Mouse (Mus musculus): ENCODE results near the gene Cpm. TPM values are rescaled to one million over a fixed set of nuclear protein-coding genes. Genes with fewer than 3 reads are reported as not detected.
"Not testable (repeated sequence)": the region's sequence is repeated elsewhere in the genome, so short reads cannot be mapped to it uniquely, and the experiment has no call there.

Gene Cpm
- polyA plus RNA-seq, 1 experiment from 2014 or later: 28.9 TPM

DNA sequence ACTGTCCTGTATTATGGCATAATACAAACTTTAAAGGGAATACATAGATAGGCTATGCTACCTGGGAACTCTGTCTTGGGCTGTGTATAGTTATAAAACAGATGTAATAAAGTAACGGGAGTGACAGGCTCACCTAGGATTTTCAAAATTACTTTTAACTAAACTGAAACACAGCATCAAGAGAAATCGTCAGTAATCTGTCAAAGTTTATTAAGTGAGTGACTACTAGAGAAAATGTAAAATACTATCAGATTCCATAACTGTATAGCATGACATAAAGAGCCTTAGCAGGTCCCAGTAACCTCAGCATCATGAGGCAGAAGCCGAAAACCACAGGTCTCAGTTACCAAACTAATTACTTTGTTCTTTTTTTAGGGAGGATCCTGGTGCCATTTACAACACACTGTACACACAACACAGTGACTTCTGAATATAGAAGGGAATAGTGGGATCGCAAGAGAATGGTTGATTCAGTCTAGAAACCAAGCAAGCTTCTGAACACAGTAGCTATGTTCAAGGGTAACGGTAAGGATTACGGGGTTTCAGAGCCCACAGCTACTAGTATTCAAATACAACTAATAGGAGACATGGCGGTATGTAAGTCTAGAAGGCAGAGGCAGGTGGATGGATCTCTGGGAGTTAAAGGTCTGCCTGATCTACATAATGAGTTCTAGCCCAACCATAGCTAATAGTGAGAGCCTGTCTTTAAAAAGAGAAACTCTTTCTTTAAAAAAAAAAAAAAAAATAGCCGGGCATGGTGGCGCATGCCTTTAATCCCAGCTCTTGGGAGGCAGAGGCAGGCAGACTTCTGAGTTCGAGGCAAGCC is 69.2 kb downstream of the Cpm start:
- H3K9me3 ChIP-seq (ENCODE audit: control insufficient read depth, low read length): no peaks in the 10 kb centered on the region
- no peak overlapping the region for H3K9ac ChIP-seq (ENCODE audit: low read depth, low read length)
- no peaks in the 10 kb centered on the region for H3K27me3 ChIP-seq (ENCODE audit: control insufficient read depth, insufficient read depth, low read length)
- H3K4me3 ChIP-seq (ENCODE audit: low read length): no peak overlapping the region
- 96% methylated on average over 10 of the region's 10 CpGs for WGBS
- ATAC-seq (ENCODE audit: low FRiP score, low TSS enrichment): no peak
- H3K4me2 ChIP-seq (replicated peaks; ENCODE audit: low read depth, low read length): no peak overlapping the region
- peaks cover 93% of the 10 kb centered on the region for H3K36me3 ChIP-seq (ENCODE audit: control insufficient read depth, insufficient read depth, low read length)
- no peak overlapping the region for H3K27ac ChIP-seq (ENCODE audit: low read depth, low read length)
- H3K4me1 ChIP-seq (ENCODE audit: control insufficient read depth, insufficient read depth, low read length): no peaks in the 10 kb centered on the region

DNA sequence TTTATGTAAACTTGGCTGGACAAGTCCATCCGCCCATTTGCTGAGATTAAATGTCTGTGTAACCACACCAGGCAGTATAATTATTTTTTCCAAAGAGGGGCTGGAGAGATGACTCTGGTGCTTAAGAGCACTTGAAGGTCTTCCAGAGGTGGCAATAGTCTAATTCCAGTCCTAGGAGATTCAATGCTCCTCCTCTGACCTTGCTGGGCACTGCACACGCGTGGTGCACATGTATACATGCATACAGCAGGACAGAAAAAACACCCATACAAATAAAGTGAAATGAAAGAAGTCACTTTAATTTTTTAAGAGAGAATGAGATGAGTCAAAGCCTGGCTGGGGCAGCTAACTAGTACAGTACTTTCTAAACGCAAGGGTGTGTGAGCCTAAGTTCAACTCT is 70.6 kb downstream of the Cpm start:
- 93% methylated on average over 4 of the region's 4 CpGs for WGBS
- H3K4me3 ChIP-seq (ENCODE audit: low read length): no peak overlapping the region
- no peak for ATAC-seq (ENCODE audit: low FRiP score, low TSS enrichment)
- H3K27me3 ChIP-seq (ENCODE audit: control insufficient read depth, insufficient read depth, low read length): no peaks in the 10 kb centered on the region
- H3K9ac ChIP-seq (ENCODE audit: low read depth, low read length): no peak overlapping the region
- no peak overlapping the region for H3K4me2 ChIP-seq (replicated peaks; ENCODE audit: low read depth, low read length)
- H3K27ac ChIP-seq (ENCODE audit: low read depth, low read length): no peak overlapping the region
- H3K9me3 ChIP-seq (ENCODE audit: control insufficient read depth, low read length): no peaks in the 10 kb centered on the region
- no peaks in the 10 kb centered on the region for H3K4me1 ChIP-seq (ENCODE audit: control insufficient read depth, insufficient read depth, low read length)
- peaks cover 94% of the 10 kb centered on the region for H3K36me3 ChIP-seq (ENCODE audit: control insufficient read depth, insufficient read depth, low read length)

DNA sequence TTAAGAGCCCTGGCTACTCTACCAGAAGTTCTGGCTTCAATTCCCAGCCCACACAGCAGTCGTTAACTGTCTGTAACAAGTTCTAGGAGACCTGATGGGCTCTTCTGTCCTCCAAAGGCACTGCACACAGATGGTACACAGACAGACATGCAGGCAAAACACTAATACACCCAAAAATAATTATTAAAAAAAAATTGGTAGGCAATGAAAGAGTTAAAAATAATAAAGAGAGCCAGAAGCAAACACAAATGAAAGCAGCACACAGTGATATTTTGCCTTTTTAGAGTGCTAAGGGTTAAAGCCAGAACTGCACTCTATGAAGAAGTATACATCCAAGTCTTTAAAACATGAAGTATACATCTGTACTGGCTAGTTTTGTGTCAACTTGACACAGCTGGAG is 71.2 kb downstream of the Cpm start:
- Histone ChIP-seq H3K4me1 (ENCODE audit: control insufficient read depth, insufficient read depth, low read length) (no peaks in the 10 kb centered on the region), H3K27ac (ENCODE audit: low read depth, low read length) (no peak overlapping the region), H3K9me3 (ENCODE audit: control insufficient read depth, low read length) (no peaks in the 10 kb centered on the region), H3K36me3 (ENCODE audit: control insufficient read depth, insufficient read depth, low read length) (peaks cover 94% of the 10 kb centered on the region), H3K4me2 (replicated peaks; ENCODE audit: low read depth, low read length) (no peak overlapping the region), H3K9ac (ENCODE audit: low read depth, low read length) (no peak overlapping the region), H3K27me3 (ENCODE audit: control insufficient read depth, insufficient read depth, low read length) (no peaks in the 10 kb centered on the region), H3K4me3 (ENCODE audit: low read length) (no peak overlapping the region)
- no peak for ATAC-seq (ENCODE audit: low FRiP score, low TSS enrichment)
- 89% methylated on average over 1 of the region's 1 CpGs for WGBS

GRCm38 (mm10) chr10:117701034-117701829 is 71.9 kb downstream of the Cpm start:
- Histone ChIP-seq H3K4me3 (ENCODE audit: low read length) (no peak overlapping the region), H3K4me1 (ENCODE audit: control insufficient read depth, insufficient read depth, low read length) (no peaks in the 10 kb centered on the region), H3K36me3 (ENCODE audit: control insufficient read depth, insufficient read depth, low read length) (peaks cover 92% of the 10 kb centered on the region), H3K27ac (ENCODE audit: low read depth, low read length) (no peak overlapping the region), H3K27me3 (ENCODE audit: control insufficient read depth, insufficient read depth, low read length) (no peaks in the 10 kb centered on the region), H3K9ac (ENCODE audit: low read depth, low read length) (no peak overlapping the region), H3K4me2 (replicated peaks; ENCODE audit: low read depth, low read length) (no peak overlapping the region), H3K9me3 (ENCODE audit: control insufficient read depth, low read length) (no peaks in the 10 kb centered on the region)
- 75% methylated on average over 6 of the region's 6 CpGs for WGBS
- ATAC-seq (ENCODE audit: low FRiP score, low TSS enrichment): no peak

DNA sequence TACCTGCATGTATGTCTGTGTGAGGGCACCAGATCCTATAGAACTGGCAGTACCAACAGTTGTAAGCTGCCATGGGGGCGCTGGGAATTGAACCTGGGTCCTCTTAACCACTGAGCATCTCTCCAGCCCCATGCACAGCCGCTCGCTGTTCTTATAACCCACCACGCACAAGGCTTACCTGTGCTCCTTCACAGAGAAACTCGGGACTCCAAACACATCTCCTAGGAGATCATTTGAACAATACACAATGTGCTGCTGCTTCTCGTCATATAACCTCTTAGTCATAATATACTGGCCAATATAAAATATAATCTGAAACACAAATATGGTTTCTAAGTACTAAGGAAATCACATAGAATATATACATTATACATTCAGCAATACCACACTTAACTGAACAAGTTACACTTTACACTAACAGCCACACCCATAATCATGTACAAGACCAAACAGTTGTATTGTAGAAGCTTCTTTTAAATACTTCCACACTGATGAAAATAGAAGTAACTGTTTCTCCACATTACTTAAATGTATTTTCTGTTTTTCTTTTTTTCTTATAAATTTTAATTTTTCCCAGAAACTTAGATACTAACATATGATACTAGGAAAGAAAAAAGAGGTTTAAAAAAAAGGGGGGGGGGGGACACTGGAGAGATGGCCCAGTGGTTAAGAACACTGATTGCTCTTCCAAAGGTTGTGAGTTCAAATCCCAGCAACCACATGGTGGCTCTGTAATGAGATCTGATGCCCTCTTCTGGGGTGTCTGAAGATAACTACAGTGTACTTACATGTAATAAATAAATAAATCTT is 72.9 kb downstream of the Cpm start:
- Histone ChIP-seq H3K4me3 (ENCODE audit: low read length) (no peak overlapping the region), H3K9ac (ENCODE audit: low read depth, low read length) (no peak overlapping the region), H3K4me1 (ENCODE audit: control insufficient read depth, insufficient read depth, low read length) (no peaks in the 10 kb centered on the region), H3K27ac (ENCODE audit: low read depth, low read length) (no peak overlapping the region), H3K27me3 (ENCODE audit: control insufficient read depth, insufficient read depth, low read length) (no peaks in the 10 kb centered on the region), H3K36me3 (ENCODE audit: control insufficient read depth, insufficient read depth, low read length) (peaks cover 90% of the 10 kb centered on the region), H3K4me2 (replicated peaks; ENCODE audit: low read depth, low read length) (no peak overlapping the region), H3K9me3 (ENCODE audit: control insufficient read depth, low read length) (no peaks in the 10 kb centered on the region)
- 96% methylated on average over 6 of the region's 6 CpGs for WGBS
- ATAC-seq (ENCODE audit: low FRiP score, low TSS enrichment): no peak

DNA sequence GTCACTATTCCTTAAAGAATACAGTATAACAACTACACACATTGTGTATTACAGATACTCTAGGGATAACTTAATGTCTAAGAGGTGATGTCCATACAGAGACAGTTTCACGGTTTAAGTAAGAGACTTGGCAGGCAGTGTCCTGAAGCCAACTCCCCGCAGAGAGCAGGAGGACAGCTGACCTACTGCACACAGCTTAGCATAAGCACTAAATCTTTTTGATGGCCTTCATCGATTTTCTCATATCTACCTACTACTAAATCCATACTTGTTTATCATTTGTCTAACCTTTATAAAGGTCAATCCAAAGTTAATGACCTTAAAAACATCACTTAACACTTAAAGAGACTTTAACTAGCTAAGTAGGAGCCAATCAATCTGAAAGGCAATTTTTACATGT is 74.2 kb downstream of the Cpm start:
- 77% methylated on average over 3 of the region's 3 CpGs for WGBS
- no peak overlapping the region for H3K4me3 ChIP-seq (ENCODE audit: low read length)

GRCm38 (mm10) chr10:117704314-117704963 is 75.1 kb downstream of the Cpm start:
- H3K9me3 ChIP-seq (ENCODE audit: control insufficient read depth, low read length); H3K27me3 ChIP-seq (ENCODE audit: control insufficient read depth, insufficient read depth, low read length); H3K4me3 ChIP-seq (ENCODE audit: low read length); ATAC-seq (ENCODE audit: low FRiP score, low TSS enrichment); H3K9ac ChIP-seq (ENCODE audit: low read depth, low read length); H3K4me2 ChIP-seq (replicated peaks; ENCODE audit: low read depth, low read length); H3K4me1 ChIP-seq (ENCODE audit: control insufficient read depth, insufficient read depth, low read length); H3K27ac ChIP-seq (ENCODE audit: low read depth, low read length): not testable (repeated sequence)
- peaks cover 82% of the 10 kb centered on the region for H3K36me3 ChIP-seq (ENCODE audit: control insufficient read depth, insufficient read depth, low read length)
- whole genome bisulfite sequencing: 95% methylated on average over 6 of the region's 6 CpGs

More for the DNA sequence above, 74.2 kb downstream of the Cpm start:
- Histone ChIP-seq H3K4me2 (replicated peaks; ENCODE audit: low read depth, low read length) (no peak overlapping the region), H3K4me1 (ENCODE audit: control insufficient read depth, insufficient read depth, low read length) (no peaks in the 10 kb centered on the region), H3K36me3 (ENCODE audit: control insufficient read depth, insufficient read depth, low read length) (peaks cover 86% of the 10 kb centered on the region), H3K9ac (ENCODE audit: low read depth, low read length) (no peak overlapping the region), H3K9me3 (ENCODE audit: control insufficient read depth, low read length) (no peaks in the 10 kb centered on the region), H3K27me3 (ENCODE audit: control insufficient read depth, insufficient read depth, low read length) (no peaks in the 10 kb centered on the region), H3K27ac (ENCODE audit: low read depth, low read length) (no peak overlapping the region)
- ATAC-seq (ENCODE audit: low FRiP score, low TSS enrichment): no peak

DNA sequence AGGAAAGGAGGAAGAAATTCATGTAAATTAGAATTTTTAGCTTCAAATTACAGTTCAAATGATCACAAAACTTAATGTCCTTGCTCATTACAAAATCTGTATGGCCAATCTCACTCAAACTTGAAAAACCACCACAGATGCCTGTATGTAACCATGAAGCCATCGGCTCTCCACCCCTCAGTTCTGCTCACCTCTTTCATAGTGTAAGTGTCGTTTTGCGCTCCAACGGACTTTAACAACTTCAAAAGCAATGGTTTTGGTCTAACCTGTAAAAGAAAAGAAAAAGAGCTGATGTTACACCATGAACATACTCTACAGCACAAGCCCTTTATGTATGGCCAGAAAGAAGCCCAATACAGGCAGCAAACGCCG is 75.7 kb downstream of the Cpm start:
- WGBS: 93% methylated on average over 6 of the region's 6 CpGs
- H3K27me3 ChIP-seq (ENCODE audit: control insufficient read depth, insufficient read depth, low read length): no peaks in the 10 kb centered on the region
- H3K4me2 ChIP-seq (replicated peaks; ENCODE audit: low read depth, low read length): no peak overlapping the region
- ATAC-seq (ENCODE audit: low FRiP score, low TSS enrichment): no peak
- peaks cover 77% of the 10 kb centered on the region for H3K36me3 ChIP-seq (ENCODE audit: control insufficient read depth, insufficient read depth, low read length)
- no peaks in the 10 kb centered on the region for H3K9me3 ChIP-seq (ENCODE audit: control insufficient read depth, low read length)
- no peak overlapping the region for H3K4me3 ChIP-seq (ENCODE audit: low read length)
- H3K9ac ChIP-seq (ENCODE audit: low read depth, low read length): no peak overlapping the region
- H3K4me1 ChIP-seq (ENCODE audit: control insufficient read depth, insufficient read depth, low read length): peaks cover 7% of the 10 kb centered on the region
- H3K27ac ChIP-seq (ENCODE audit: low read depth, low read length): no peak overlapping the region

Data from kidney, embryonic 14.5 days (tissue).